In the genomic region with DNA sequence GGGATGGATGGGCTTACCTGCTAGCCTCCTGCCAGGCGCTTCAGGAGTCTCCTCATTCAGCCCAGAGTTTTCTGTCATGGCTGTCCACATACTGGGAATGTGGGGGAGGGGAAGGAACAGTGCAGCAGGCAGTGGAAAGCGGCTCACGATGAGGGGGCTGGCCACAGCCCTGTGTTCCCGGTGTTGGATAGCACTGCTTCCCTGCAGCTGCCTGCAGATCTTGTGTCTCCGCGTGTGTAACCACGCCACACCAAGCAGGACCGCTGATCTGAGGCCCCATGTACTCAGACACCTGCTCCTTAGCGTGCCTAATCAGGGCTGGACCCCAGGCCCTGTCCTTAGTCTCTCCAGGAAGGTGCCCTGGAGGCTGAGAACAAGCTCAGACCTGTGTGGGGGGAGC, we compare ENCODE assay signal across 19 mouse cellular contexts. TPM values are rescaled to one million over a fixed set of nuclear protein-coding genes. Genes with fewer than 3 reads are reported as not detected.
A peak's percentile ranks its signal among the peaks of the same experiment; 100 is the strongest.
DNase-seq lines count a peak whose midpoint lies in the region; ATAC-seq and TF ChIP-seq lines count a peak whose summit lies in the region.
"Had no signal": no experiment of that assay in that cellular context is flagged by ENCODE, and none has a peak within 500 bp of the region (broad histone marks: within the 10 kb centered on the region; RNA-seq: fewer than 3 reads in every experiment).

No protein-coding gene starts in this region.

- 82% methylated on average over 9 of the region's 9 CpGs for WGBS in heart, embryonic 14.5 days
- WGBS in kidney, postnatal 0 days: 47% methylated on average over 9 of the region's 9 CpGs

- H3K4me3 ChIP-seq in heart, embryonic 14.5 days (ENCODE audit: control insufficient read depth in 1 of 2, insufficient read depth in 1 of 2, low read depth in 1 of 2, low read length in 2 of 2): no peak overlapping the region
- no peak overlapping the region for H3K4me3 ChIP-seq in kidney, postnatal 0 days (replicated peaks; ENCODE audit: low read depth, low read length)
- H3K4me3 ChIP-seq in E14TG2a.4 (replicated peaks; ENCODE audit: low read length): peak overlapping the region; percentile 64
- H3K4me3 ChIP-seq: neural tube, embryonic 15.5 days had no signal

- peaks cover 0 to 3% of the 10 kb centered on the region in 2 experiments; a peak in 1 of 4 replicates for H3K4me1 ChIP-seq in heart, embryonic 14.5 days (ENCODE audit: control insufficient read depth in 2 of 2, insufficient read depth in 2 of 2, low read length in 2 of 2)
- no peaks in the 10 kb centered on the region for H3K4me1 ChIP-seq in kidney, postnatal 0 days (replicated peaks; ENCODE audit: insufficient read depth, low read length)
- H3K4me1 ChIP-seq in E14TG2a.4 (replicated peaks; ENCODE audit: low read depth, low read length): peaks cover 50% of the 10 kb centered on the region

- H3K36me3 ChIP-seq in heart, embryonic 14.5 days (ENCODE audit: control insufficient read depth, insufficient read depth, low read length): no peaks in the 10 kb centered on the region
- H3K36me3 ChIP-seq in kidney, postnatal 0 days (ENCODE audit: insufficient read depth, low read length): no peaks in the 10 kb centered on the region
- H3K36me3 ChIP-seq in E14TG2a.4 (ENCODE audit: insufficient read depth, low read length): peaks cover 100% of the 10 kb centered on the region

- H3K27me3 ChIP-seq in heart, embryonic 14.5 days (ENCODE audit: control insufficient read depth, insufficient read depth, low read length): no peaks in the 10 kb centered on the region
- no peaks in the 10 kb centered on the region for H3K27me3 ChIP-seq in kidney, postnatal 0 days (ENCODE audit: insufficient read depth, low read length)
- H3K27me3 ChIP-seq in E14TG2a.4 (ENCODE audit: insufficient read depth, low read length): no peaks in the 10 kb centered on the region
- H3K27me3 ChIP-seq: neural tube, embryonic 15.5 days had no signal

- no peak for TF ChIP-seq CTCF in kidney, postnatal 0 days (IDR thresholded peaks at IDR 0.05; ENCODE audit: low read depth)
- TF ChIP-seq CTCF in E14TG2a.4 (conservative IDR thresholded peaks at IDR 0.05; ENCODE audit: low read length): no peak

- H3K9ac ChIP-seq in heart, embryonic 14.5 days (ENCODE audit: low read length): no peak overlapping the region
- no peak overlapping the region for H3K9ac ChIP-seq in kidney, postnatal 0 days (ENCODE audit: low read depth, low read length)
- H3K9ac ChIP-seq: neural tube, embryonic 15.5 days had no signal

- H3K27ac ChIP-seq in heart, embryonic 14.5 days (replicated peaks in 1 of 2; ENCODE audit: control insufficient read depth in 1 of 2, insufficient read depth in 1 of 2, low read depth in 2 of 2, low read length in 2 of 2): no peak overlapping the region
- H3K27ac ChIP-seq in kidney, postnatal 0 days: no peak overlapping the region
- H3K27ac ChIP-seq: neural tube, embryonic 15.5 days had no signal

- H3K4me2 ChIP-seq in heart, embryonic 14.5 days (ENCODE audit: low read length): no peak overlapping the region
- no peak overlapping the region for H3K4me2 ChIP-seq in kidney, postnatal 0 days (ENCODE audit: low read length)
- H3K4me2 ChIP-seq: heart, embryonic 11.5 days; neural tube, embryonic 15.5 days had no signal

- H3K9me3 ChIP-seq in heart, embryonic 14.5 days (ENCODE audit: control insufficient read depth, low read length): no peaks in the 10 kb centered on the region
- no peaks in the 10 kb centered on the region for H3K9me3 ChIP-seq in kidney, postnatal 0 days (replicated peaks; ENCODE audit: low read length)
- no peaks in the 10 kb centered on the region for H3K9me3 ChIP-seq in E14TG2a.4 (ENCODE audit: low read length)
- H3K9me3 ChIP-seq: neural tube, embryonic 15.5 days had no signal

- 0 out of 2 replicates have a peak, but pooled peaks have one; percentile 8 for ATAC-seq in heart, embryonic 14.5 days (ENCODE audit: insufficient number of reproducible peaks, insufficient read depth, low FRiP score, low read depth)
- 0 out of 2 replicates have a peak, but pooled peaks have one; percentile 21 for ATAC-seq in kidney, postnatal 0 days (replicated peaks; ENCODE audit: low FRiP score, low read depth)
- ATAC-seq: forebrain, embryonic 16.5 days had no signal

- DNase-seq in heart, postnatal 10 days: no peak
- peak; percentile 19 for DNase-seq in kidney, postnatal 0 days (ENCODE audit: low spot score)
- DNase-seq in kidney, postnatal 4 days: no peak
- peak; percentile 4 for DNase-seq in forelimb bud, embryonic 11.5 days (ENCODE audit: low read depth, low spot score)
- DNase-seq in layer of hippocampus, adult 9-10 months (ENCODE audit: low spot score): no peak
- no peak for DNase-seq in B cell, adult 2 months
- DNase-seq: cerebellum, adult 9-10 months; heart, postnatal 36 days; kidney, adult 18-20 months; lung, adult 2 months; lung, postnatal 4 days; right cerebral cortex, postnatal 4 days; thymus, postnatal 14 days had no signal

- intact Hi-C loops in heart, postnatal 10 days (cut with DNase I): no loop called here

RNA-seq across cellular contexts. Expression of a gene that starts 35.9 kb away (rescaled TPM):
- 4.2 and 4.5 TPM in 2 replicates for polyA plus RNA-seq in heart, embryonic 14.5 days (2014; fragmentation: Nextera tagmentation; extraction: Ambion mirVana)
- 1 to 10 TPM; 8.8 to 9.3 TPM for total RNA-seq in heart, postnatal 10 days (2021)
- 1.0 and 1.4 TPM in 2 replicates for polyA plus RNA-seq in kidney, postnatal 0 days (2015; fragmentation: Nextera tagmentation; extraction: Ambion mirVana)
- polyA plus RNA-seq: liver, adult 2 months had no signal

Comparison
In these comparisons a context has a peak if more than half of its experiments do, and no peak if none do; other contexts are left out.
1. DNase-seq: peak in kidney, postnatal 0 days (single experiment) and forelimb bud, embryonic 11.5 days (single experiment); none in heart, postnatal 10 days (0 of 2), kidney, postnatal 4 days (0 of 2), layer of hippocampus, adult 9-10 months (single experiment) and B cell, adult 2 months (0 of 2).